Mouse (Mus musculus) right cerebral cortex, postnatal 4 days (tissue): ENCODE data around the gene Actn3.
"Not testable (repeated sequence)": the region's sequence is repeated elsewhere in the genome, so short reads cannot be mapped to it uniquely, and the experiment has no call there.

ENCODE experiments used
- DNase-seq: peaks from one replicate; pipeline ENCODE4 v3.0.0-alpha.2; 2022

The Actn3 gene

GRCm38 (mm10) chr19:4855951-4856350 lies 21.8 kb downstream of the Actn3 start:
- DNase-seq = no peak

- DNase-seq = no peak
Measured at GRCm38 (mm10) chr19:4855470-4855820, 22.3 kb downstream of the Actn3 start.

- DNase-seq = peak; percentile 85
Measured at GRCm38 (mm10) chr19:4854552-4855469, 22.9 kb downstream of the Actn3 start, which contains the start of gene Ctsf. Gene Ctsf, plus strand, starts transcription at chr19:4855130.

- DNase-seq = no peak
Measured at GRCm38 (mm10) chr19:4850281-4850680, 27.4 kb downstream of the Actn3 start.

GRCm38 (mm10) chr19:4849800-4850199 lies 27.9 kb downstream of the Actn3 start:
- DNase-seq = no peak

GRCm38 (mm10) chr19:4847490-4847889 lies 30.2 kb downstream of the Actn3 start:
- DNase-seq = no peak

- DNase-seq = no peak
Measured at GRCm38 (mm10) chr19:4845846-4846245, 31.9 kb downstream of the Actn3 start.

GRCm38 (mm10) chr19:4842611-4843010 lies 35.1 kb downstream of the Actn3 start:
- DNase-seq = no peak

GRCm38 (mm10) chr19:4840848-4841247 lies 36.9 kb downstream of the Actn3 start:
- no peak for DNase-seq

GRCm38 (mm10) chr19:4839149-4839548 lies 38.6 kb downstream of the Actn3 start, which contains the start of the genes Ccs and Ccdc87:
Gene Ccs, minus strand, starts transcription at chr19:4839332.
Gene Ccdc87, plus strand, starts transcription at chr19:4839366.
- DNase-seq = peak; percentile 93

GRCm38 (mm10) chr19:4838526-4839140 lies 39.1 kb downstream of the Actn3 start:
- no peak for DNase-seq

- DNase-seq = no peak
Measured at GRCm38 (mm10) chr19:4837049-4837448, 40.7 kb downstream of the Actn3 start.

GRCm38 (mm10) chr19:4836096-4836495 lies 41.6 kb downstream of the Actn3 start:
- DNase-seq = no peak

GRCm38 (mm10) chr19:4833977-4834376 lies 43.7 kb downstream of the Actn3 start:
- no peak for DNase-seq

- peak; percentile 59 for DNase-seq
Measured at GRCm38 (mm10) chr19:4829156-4829555, 48.6 kb downstream of the Actn3 start.

GRCm38 (mm10) chr19:4828444-4829114 lies 49.1 kb downstream of the Actn3 start:
- DNase-seq = no peak

- DNase-seq = peak; percentile 66
Measured at GRCm38 (mm10) chr19:4820678-4821303, 56.9 kb downstream of the Actn3 start.

GRCm38 (mm10) chr19:4817182-4817835 lies 60.4 kb downstream of the Actn3 start:
- no peak for DNase-seq

GRCm38 (mm10) chr19:4813015-4813414 lies 64.7 kb downstream of the Actn3 start:
- DNase-seq = peak; percentile 44

GRCm38 (mm10) chr19:4812334-4812949 lies 65.3 kb downstream of the Actn3 start:
- not testable (repeated sequence) for DNase-seq

GRCm38 (mm10) chr19:4811909-4812242 lies 65.8 kb downstream of the Actn3 start:
- no peak for DNase-seq
